Mouse (Mus musculus) right cerebral cortex, postnatal 14 days (tissue): ENCODE measurements around the gene Tha1.

Experiments used
- DNase-seq: peaks from one replicate; pipeline ENCODE4 v3.0.0; 2022

Tha1 gene

DNA sequence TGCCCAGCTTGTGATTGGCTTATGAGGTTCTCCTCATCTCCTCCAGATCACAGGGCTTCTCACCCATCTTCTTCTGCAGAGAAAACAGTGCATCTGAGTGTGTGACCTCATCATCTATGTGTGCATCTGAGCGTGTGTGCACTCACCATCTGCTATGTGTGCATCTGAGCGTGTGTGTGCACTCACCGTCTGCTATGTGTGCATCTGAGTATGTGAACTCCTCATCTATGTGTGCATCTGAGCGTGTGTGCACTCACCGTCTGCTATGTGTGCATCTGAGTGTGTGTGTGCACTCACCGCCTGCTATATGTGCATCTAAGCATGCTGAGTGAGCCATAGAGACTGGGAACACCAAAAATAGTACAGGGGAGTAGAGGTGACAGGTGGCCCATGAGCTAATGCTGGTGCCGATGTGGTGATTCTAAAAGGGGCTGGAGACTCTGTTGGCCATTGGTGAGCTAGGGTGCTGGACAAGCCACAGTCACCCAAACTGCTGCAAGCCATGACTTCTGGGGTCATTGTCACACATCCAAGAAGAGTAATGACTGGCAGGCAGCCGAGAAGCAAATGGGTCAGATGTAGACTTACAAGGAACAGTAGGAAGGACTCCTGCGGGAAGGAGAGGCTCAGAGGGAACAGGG lies 7.2 kb upstream of the Tha1 start:
- DNase-seq = no peak

DNA sequence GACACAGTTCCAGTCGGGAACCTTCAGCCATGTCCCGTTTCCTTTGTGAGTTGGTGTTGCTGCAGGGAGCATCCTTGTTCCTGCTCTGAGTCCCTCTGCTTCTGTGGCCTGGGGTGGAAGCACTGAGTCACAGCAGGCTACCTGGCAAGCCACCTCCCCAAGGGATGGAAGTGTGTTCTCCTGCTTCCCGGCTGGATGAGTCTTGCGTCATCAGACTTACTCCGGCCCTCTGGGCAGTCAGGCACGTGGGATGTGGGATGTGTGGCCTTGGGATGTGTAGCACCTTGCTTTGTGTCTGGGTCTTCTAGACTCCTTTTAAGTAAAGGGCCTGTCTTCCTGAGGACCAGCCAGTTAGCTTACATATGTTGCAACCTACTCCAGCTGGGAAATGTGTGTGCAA lies 6.4 kb upstream of the Tha1 start:
- no peak for DNase-seq

DNA sequence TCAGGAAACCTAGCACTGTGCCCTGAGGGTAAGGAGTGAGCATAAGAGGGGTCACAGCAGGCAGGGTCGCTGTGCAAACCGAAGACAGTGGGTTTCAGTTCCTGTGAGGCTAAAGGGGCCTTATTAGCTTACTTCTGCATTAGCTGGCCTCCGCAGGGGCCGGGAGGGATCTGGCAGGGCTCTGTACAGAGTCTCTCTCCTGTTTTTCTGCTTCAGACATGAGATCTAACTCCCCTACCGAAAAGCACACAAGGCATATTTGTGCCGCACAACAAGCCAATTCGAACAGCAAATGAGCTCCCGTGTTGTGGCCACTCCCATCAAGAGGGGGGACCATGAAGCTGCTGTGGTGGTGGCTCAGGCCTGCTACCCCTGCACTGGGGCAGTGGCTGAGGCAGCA lies 5.6 kb upstream of the Tha1 start:
- no peak for DNase-seq

DNA sequence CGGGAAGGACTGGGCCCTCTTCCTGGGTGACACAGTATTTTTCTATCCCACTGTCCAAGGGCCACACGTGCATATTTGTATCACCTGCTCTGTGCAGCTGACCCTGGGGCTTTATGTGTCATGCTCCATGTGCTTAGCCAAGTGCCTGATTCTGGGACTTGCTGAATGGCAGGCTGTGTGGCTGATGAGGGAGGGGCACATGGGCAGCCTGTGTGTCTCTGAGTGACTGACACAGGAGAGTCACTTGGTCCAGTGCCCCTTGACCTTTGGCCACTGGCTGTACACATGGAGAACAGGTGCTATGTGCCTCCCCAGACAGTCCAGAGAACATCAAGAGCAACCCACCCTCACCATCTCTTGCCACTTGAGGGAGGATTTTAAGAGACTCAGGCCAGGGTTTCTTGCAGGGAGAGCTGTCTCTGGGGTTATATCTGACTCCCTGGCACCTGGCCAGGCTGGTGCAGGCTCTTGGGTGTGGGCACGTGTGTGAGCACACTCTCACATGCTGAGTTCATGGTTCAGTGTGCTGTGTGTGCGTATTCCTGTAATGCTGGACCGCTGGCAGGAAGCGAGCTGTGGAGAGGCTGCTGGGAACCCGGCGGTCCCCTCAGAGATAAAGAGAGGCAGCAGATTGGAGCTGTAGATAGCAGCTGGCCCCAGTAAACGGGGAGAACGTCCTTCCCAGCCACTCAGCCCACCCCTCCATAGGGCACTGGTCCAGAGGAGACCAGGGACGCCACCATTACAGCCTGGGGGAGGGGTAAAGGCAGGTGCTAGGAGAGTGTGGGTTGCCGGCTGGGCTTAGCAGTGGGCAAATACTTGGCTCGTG lies 4.8 kb upstream of the Tha1 start:
- DNase-seq = peak; percentile 64

DNA sequence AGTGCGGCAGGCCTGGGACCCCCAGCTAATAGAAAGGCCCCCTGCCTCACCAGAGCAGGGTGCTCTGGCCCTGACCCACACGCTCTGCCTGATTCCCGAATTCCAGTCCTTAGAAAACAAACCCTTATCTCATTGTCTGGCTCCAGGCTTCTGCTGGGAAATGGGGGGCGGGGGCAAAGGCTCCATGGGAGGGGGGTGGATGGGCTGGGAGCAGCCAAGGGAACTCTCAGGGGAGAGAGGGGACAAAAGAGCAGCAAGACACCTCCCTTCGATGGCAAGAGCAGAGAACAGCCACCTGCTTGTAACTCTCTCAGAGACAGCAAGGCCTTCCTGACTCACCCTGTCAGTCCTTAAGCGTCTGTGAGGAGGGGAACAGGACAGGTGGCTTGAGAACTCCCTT lies 2.4 kb upstream of the Tha1 start:
- no peak for DNase-seq

DNA sequence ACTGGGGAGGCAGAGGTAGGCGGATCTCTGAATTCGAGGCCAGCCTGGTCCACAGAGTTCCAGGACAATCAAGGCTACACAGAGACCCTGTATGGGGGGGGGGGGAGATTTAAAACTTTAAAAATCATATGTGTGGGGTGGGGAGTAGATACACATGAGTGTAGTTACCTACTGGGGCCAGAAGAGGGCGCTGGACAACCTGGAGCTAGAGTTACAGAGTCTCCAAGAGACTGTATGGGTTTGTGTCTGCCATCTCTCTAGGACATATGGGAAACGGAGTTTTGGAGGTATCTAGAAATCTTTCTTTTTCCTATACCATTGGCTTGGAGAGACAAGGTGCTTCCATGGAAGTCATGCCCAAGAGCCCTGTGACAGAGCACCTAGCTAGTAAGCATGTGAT lies 1.1 kb upstream of the Tha1 start:
- DNase-seq = no peak

DNA sequence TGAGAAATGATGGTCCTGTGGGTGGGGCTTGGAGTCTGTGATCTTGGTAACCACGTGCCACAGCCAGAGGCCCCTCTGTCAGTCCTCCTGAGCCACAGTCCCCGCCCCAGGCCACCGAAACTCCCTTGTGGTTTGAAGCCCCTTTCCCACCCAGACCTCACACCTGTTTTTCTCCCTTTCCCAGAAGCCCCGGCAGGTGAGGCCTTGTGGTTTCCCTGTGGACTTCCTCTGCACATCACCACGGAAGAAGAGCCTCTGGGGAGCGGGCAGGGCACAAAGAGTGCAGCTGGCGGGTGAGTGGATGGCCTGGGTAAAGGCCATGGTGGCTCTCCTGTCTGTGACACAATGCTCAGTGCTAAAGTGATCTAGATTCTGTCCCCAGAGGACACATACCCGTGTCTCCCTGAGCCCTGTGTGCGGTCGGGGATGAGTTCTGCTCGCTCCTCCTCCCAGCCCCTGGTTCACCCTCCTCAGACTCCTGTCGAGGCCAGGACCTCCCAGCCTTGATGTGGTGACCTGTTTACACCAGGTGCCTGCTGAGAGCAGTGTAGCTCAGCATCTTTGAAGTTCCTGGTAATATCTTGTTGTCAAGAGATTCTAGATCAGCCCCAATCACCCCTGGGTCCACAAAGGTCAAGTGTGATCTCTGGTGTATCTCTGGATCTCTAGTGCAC lies 1.2 kb downstream of the Tha1 start:
- no peak for DNase-seq

DNA sequence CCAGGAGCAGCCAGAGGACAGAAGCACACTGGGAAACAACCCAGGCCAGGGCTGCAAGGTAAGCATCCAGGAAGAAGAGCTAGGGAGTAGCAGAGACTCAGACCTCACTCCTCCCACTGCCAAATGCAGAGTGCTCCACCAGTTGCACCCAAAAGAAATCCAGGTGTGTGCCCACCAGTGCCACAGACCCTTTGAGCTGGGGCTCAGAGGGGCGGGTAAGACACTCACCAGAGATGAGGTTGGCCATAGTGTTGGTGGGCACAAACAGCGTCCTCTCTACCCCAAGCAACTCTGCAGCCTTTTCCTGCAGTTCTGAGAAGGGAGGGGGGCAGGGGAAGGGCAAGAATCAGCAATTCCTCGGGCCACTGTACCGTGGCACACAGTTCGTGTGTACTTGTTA lies 1.9 kb downstream of the Tha1 start:
- DNase-seq = no peak

DNA sequence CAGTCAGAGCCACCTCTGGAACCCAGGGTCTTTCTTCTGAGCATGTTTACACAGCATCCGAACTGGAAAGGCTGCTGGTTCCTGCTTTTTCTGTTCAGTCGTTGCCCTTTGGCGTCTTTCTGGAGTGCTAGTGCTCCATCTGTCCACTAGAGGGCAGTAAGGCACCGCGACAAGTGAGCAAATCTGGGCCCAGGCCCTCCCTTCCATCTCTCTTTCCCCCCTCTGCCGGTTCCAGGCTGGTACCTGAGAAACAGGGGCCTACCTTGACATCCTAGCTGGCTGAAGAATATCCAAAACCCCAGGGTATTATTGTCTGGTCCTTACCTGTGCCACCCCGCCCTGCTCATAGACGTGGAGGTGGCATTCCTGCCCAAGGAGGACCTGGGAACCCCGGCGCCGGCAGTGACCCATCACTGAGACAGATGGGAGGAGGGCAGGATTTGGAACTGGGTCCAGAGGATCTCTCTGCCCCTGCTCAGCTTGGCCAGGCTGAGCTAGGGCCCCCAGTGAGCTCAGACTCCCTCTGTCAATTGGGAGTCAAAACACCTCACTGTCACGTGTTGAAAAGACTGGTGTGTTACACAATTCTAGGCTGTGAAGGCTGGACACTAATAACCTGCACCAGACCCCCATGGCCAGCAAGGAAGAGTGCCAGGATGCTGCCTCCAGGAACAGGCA lies 2.5 kb downstream of the Tha1 start:
- peak; percentile 65 for DNase-seq

DNA sequence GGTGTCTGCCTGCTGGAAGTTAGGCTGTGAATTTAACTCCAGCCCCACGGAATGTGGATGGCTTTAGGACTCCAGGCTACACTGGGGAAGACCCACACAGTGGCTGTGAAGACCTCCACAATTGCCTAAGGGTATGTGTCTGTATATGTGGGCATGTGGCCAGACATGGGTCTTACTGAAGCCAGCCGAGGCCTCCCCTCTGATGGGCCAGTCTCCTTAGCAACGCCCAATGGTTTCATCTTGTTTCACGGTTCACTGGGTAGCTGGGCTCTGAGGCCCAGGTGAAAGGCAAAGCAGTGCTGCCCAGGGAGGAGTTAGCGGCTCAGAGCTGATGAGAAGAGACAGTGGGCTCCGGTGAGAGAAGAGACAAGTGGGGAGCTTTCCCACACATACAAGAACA lies 7.3 kb downstream of the Tha1 start:
- DNase-seq = no peak

DNA sequence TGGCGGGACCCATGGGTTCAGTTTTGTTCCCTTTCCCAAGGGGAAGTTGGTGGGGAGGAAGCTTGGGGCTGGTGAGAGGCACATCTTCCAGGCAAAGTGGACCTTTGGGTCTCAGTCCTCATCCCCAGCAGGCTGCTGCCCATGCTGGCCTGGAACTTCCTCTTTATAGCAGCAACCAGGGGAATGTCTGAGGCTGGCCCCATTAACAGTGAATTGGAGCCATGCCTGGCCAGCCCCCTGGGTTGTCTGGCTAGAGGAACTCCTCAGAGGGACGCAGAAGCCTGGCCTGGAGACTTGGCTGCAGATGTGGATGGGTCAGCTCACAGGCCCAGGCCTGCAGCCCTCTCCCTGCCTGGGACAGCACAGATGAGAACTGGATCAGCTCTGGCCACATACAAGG lies 8.5 kb downstream of the Tha1 start:
- DNase-seq = no peak

DNA sequence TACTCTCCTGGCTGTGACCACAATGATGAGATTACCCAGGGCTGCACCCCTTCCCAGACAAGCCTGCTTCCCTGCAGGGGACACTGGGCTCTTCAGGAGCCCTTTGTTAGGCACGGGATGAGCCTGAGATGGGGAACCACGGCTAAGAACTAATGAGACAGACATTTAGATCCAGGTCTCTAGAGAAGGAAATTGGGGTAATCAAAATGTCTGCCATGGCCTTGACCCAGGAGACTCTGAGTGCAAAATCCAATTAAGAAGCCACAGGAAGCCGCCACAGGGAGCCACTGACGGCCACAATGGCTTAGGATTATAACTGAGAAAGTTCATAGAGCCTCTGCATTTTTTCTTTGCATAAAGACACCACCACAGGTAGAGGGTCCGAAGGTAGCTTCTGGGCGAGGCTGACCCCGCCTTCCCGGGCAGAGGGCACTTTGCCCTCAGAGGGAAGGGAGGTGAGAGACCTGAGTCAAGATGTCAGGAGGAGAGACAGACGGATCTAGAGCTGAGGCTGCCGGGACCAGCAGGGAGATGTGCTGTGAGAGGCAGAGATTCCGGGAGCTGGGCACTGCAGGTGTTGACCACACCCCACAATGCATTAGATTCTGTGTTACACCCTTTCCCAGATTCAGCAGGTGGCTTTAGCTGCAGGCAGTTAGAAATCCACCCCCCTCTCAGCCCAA lies 10.0 kb downstream of the Tha1 start:
- DNase-seq = no peak

DNA sequence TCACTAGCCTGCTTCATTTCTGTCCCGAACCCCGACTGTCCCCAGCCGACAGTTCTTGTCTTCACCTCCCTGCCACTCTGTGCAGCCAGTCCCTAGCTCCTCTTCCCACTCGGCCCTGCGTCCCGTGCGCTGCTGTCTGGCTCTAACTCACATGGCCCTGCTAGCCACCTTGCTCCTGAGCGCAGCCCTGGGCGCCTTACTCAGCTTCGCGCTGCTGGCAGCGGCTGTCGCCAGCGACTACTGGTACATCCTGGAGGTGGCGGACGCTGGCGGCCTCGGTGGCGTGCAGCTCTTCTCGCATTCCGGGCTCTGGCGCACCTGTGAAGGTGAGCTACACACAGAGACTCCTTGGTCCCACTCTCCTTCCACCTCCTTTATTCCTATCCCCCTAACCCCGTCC lies 12.7 kb downstream of the Tha1 start, which contains the start of gene Tmem235:
TSS of gene Tmem235 (plus strand) at position 152 of the 400 bp plus-strand sequence.
- no peak for DNase-seq

DNA sequence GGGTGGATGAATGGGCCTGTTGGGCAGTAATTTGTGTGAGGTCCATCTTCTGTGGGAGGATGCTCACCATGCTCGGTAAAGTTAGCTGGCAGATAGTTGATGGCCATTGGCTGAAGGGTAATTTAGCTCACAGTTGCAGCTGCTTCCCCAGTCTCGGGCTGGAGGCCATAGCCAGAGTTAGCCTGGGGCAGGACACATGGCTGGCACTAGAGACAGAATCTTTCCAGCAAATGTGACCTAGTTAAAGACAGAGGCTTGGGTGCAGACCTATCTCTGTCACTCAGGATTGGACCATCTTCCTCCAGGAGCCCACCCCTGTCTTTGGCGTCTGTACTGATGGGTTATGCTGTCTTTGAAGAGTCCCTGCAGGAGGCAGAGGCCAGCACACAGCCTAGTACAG lies 14.9 kb downstream of the Tha1 start:
- DNase-seq = no peak

DNA sequence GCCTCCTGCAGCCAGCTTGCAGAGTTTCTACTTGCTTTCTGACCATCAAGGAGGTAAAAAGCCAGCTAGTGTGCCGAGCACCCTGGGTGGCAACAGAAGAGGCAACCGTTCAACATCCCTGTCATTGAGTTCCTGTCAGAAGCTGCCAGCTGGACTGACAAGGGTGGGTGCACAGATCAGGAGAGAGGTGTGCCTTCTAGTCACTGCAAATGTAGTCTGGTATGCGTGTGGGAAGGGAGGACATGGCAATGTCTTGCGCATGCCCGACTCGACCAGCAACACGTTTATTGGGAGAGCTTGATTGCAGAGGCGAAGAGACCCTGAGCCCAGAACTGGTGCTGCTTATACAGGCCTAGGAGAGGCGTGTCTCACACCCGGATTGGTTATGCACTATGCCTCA lies 15.8 kb downstream of the Tha1 start:
- DNase-seq = no peak

DNA sequence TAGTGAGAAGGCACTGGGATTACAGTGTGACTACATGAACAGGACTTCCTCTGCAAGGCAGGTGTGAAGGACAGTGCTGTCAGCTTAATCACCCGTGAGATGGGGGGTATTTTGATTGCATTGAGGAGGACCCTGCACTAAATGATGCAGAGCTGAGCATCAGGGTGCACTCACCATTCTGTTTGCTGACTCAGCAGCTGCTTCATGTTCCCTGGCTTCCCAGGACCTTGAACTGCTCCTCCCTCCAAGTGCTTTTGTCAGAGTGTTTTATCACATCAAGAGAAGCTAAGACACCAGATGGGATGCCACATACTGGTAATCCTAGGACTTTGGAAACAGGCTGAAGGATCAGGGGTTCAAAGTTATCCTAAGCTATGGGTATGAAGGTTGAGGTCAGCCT lies 17.3 kb downstream of the Tha1 start:
- DNase-seq = no peak

DNA sequence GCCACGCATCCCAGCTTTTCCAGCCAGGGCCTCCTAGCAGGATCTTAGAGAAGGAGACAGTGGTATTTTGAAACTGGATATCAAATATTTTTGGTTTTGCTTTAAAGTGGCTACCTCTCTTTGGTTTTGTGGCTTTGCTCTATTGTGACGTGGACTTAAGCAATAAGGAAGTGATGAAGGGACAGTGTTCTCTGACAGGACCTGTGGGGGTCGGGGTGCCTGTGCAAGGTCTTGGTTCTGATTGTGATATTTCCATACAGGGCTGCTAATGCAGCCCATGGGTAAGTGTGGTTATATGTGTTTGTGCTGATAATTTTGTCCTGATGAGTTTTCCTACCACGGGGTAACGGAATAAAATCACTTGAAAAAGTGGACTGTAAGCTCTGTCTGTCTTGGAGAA lies 17.9 kb downstream of the Tha1 start:
- no peak for DNase-seq

DNA sequence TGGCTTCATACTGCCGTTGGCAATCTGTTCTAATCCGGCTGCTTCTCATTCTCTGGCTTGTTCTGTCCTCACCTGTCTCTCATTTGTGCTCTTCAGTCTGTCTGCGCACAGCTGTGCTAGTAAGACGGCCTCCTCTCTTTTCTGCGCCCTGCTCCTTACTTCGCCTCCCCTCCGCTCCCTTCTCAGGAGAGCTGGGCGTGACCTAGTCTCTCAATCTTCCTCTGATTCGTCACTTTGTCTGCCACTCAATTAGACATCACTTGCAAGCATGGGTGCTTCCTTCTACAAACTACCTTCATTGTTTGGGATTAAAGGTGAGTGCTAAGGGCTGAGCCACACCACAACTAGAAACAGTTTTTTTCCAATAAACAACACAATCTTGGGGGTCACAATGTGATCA lies 19.0 kb downstream of the Tha1 start:
- DNase-seq = no peak

DNA sequence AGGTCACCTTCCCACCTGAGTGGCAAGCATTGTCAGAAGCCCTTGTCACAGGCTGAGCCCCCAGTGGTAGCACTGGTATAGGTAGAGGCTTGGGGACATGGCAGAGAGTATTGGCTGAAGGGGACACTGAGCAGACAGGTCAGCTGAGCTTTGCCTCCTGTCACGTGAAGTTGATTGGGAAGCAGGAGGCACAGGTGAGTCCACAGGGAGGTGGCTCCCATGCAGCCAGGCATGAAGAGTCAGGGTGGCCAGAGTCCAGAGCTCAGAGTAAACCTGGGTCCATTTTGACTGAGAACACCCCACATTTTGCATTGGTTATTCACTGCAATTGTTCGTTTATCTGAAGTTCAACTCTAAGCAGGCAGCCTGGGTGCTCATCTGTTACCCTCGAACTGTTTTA lies 20.4 kb downstream of the Tha1 start:
- no peak for DNase-seq

DNA sequence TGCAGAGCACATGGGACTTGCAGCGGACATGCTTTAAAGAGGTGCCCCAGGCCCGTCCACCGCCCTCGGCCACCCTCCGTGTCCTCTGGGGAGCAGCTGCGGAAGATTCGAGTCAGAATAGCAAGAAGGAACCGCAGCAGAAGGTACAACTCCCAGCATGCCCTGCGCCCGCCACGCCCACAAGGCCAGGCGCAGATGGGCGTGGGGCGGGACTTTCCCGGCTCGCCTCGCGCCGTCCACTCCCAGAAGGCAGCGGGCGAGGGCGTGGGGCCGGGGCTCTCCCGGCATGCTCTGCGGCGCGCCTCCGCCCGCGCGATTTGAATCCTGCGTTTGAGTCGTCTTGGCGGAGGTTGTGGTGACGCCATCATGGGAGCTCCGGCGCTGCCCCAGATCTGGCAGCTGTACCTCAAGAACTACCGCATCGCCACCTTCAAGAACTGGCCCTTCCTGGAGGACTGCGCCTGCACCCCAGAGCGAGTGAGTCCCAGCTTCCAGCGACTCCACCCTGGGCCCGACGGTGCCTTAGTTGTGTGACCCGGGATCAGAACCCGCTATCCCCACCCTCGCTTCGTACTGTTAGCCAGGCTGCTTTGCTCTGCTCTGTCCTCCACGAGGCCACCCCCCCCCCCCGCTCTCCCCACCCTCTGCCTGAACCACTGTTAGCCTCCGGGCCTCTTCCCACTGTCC lies 24.2 kb downstream of the Tha1 start, which contains the start of gene Birc5:
TSS of gene Birc5 (plus strand) at position 267 of the 687 bp plus-strand sequence.
- peak; percentile 96 for DNase-seq

DNA sequence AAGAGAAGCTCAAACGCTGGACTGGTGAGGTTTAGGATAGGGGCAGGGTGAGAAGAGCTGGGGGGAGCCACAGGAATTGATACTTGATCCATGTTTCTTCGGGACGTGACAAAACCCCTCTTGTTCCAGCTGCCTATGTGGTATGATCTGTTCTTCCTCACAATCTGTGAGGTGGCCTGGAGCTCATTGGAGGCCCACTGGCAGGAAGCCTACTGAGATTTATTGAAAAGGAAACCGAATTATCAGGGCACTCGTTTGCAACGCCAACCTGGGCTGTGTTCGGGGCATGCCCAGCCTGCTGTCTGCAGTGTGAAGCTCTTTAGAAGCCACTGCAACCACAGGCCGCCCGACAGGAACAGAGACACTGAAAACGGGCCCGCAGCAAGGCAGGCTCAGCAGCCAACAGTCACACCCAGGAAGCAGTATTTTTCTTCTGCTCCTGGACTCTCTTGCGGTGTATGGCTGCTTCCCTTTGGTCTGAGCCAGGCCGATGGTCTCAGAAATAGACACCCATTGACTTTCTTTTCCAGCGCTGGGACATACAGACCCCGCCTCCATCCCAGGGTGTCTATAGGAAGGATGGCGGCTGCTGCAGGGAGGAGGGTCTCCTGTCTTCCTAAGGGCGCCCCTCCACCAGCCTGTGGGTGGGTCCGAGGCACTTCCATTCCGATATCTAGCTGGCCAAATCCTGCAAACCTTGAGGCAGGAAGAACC lies 24.9 kb downstream of the Tha1 start:
- DNase-seq = no peak
